Mouse (Mus musculus) CH12.LX (cell line): Measurements from ENCODE around the gene Arhgef3.

ENCODE experiments used
- CTCF ChIP-seq, 2 experiments: IDR thresholded peaks in 1 of 2; conservative IDR thresholded peaks in 1 of 2; 2 replicates each; pipeline ENCODE4 v1.5.1; 2011 to 2012; ENCODE audit warnings: low read depth in 2 of 2, low read length in 2 of 2, improper control_type of control experiment in 1 of 2, inconsistent platforms in 1 of 2, mild to moderate bottlenecking in 1 of 2, moderate library complexity in 1 of 2
- ELF1 ChIP-seq: IDR thresholded peaks from 2 replicates; pipeline ENCODE4 v1.6.1; 2014; ENCODE audit warnings: low read depth, mild to moderate bottlenecking, inconsistent platforms, low read length, improper control_type of control experiment
- EP300 ChIP-seq: IDR thresholded peaks from 2 replicates; pipeline ENCODE4 v1.6.1; 2011; ENCODE audit warnings: low read length, improper control_type of control experiment
- HCFC1 ChIP-seq: IDR thresholded peaks from 2 replicates; pipeline ENCODE4 v1.6.1; 2012; ENCODE audit warnings: low read depth, mild to moderate bottlenecking, inconsistent platforms, low read length, improper control_type of control experiment
- JUN ChIP-seq: IDR thresholded peaks from 2 replicates; pipeline ENCODE4 v1.6.1; 2011; ENCODE audit warnings: low read depth, mild to moderate bottlenecking, low read length, improper control_type of control experiment, moderate library complexity; ENCODE audit not compliant: insufficient read depth
- MAZ ChIP-seq: IDR thresholded peaks from 2 replicates; pipeline ENCODE4 v1.6.1; 2012; ENCODE audit warnings: low read depth, mild to moderate bottlenecking, inconsistent platforms, low read length, improper control_type of control experiment, moderate library complexity
- NRF1 ChIP-seq: IDR thresholded peaks from 2 replicates; pipeline ENCODE4 v1.6.1; 2014; ENCODE audit warnings: low read depth, mild to moderate bottlenecking, inconsistent platforms, low read length, improper control_type of control experiment, moderate library complexity
- POLR2A ChIP-seq: IDR thresholded peaks from 2 replicates; pipeline ENCODE4 v1.6.1; 2011; ENCODE audit warnings: low read depth, mild to moderate bottlenecking, improper control_type of control experiment, low read length
- RAD21 ChIP-seq: IDR thresholded peaks from 2 replicates; pipeline ENCODE4 v1.6.1; 2011; ENCODE audit warnings: low read depth, mild to moderate bottlenecking, low read length, improper control_type of control experiment, moderate library complexity
- UBTF ChIP-seq: IDR thresholded peaks from 2 replicates; pipeline ENCODE4 v1.6.1; 2012; ENCODE audit warnings: low read depth, mild to moderate bottlenecking, inconsistent platforms, low read length, improper control_type of control experiment, moderate library complexity
- USF1 ChIP-seq: IDR thresholded peaks from 2 replicates; pipeline ENCODE4 v1.6.1; 2014; ENCODE audit warnings: low read depth, mild to moderate bottlenecking, inconsistent platforms, low read length, improper control_type of control experiment

DNA sequence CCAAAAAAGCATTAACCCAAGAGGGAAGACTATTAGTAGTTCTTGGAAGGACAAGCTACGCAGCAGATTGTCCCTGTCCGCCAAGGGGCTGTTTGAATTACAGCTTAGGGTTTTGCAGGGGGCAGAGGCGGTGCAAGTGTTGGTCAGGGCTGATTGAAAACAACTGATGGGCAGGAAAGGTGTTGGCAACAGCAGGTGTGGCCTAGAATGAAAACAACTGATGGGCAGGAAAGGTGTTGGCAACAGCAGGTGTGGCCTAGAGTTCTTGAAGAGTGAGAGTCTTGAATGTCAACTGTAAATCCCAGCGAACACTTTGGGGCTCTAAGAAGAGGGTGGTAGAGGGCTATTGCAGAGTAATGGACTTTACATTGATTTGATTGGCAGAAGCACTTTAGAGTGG lies 241.2 kb downstream of the Arhgef3 start:
- TF ChIP-seq ELF1 (no peak), NRF1 (no peak), CTCF (conservative IDR thresholded peaks at IDR 0.05 in 1 of 2, IDR thresholded peaks at IDR 0.05 in 1 of 2; ENCODE audit: low read depth in 2 of 2, low read length in 2 of 2) (no peak), POLR2A (no peak), HCFC1 (no peak), EP300 (no peak), USF1 (no peak), JUN (no peak), UBTF (no peak), MAZ (no peak), RAD21 (no peak)
